Mouse (Mus musculus): ENCODE data around the gene Lcn8. TPM values are rescaled to one million over a fixed set of nuclear protein-coding genes. Genes with fewer than 3 reads are reported as not detected.

Lcn8 gene
- polyA plus RNA-seq, 1 experiment from 2014 or later: not detected

GRCm38 (mm10) chr2:25657652-25658051 is 4.7 kb downstream of the Lcn8 start, which contains the start of gene Lcn5:
Lcn5 (plus strand) TSS chr2:25657952.
- H3K27me3 ChIP-seq (ENCODE audit: control insufficient read depth, insufficient read depth, low read length): no peaks in the 10 kb centered on the region
- no peak for ATAC-seq (ENCODE audit: low FRiP score, low TSS enrichment)
- H3K4me2 ChIP-seq (ENCODE audit: low read length): no peak within 1 kb of the TSS
- no peak within 1 kb of the TSS for H3K4me3 ChIP-seq (replicated peaks; ENCODE audit: low read depth, low read length)
- no peaks in the 10 kb centered on the region for H3K9me3 ChIP-seq (ENCODE audit: control insufficient read depth, low read length)
- no peak within 1 kb of the TSS for H3K9ac ChIP-seq (replicated peaks; ENCODE audit: low read length)
- no peak within 1 kb of the TSS for H3K27ac ChIP-seq (replicated peaks; ENCODE audit: low read depth, low read length)
- no peaks in the 10 kb centered on the region for H3K4me1 ChIP-seq (ENCODE audit: control insufficient read depth, insufficient read depth, low read length)
- no peak for DNase-seq
- H3K36me3 ChIP-seq (ENCODE audit: control insufficient read depth, insufficient read depth, low read length): no peaks in the 10 kb centered on the region

DNA sequence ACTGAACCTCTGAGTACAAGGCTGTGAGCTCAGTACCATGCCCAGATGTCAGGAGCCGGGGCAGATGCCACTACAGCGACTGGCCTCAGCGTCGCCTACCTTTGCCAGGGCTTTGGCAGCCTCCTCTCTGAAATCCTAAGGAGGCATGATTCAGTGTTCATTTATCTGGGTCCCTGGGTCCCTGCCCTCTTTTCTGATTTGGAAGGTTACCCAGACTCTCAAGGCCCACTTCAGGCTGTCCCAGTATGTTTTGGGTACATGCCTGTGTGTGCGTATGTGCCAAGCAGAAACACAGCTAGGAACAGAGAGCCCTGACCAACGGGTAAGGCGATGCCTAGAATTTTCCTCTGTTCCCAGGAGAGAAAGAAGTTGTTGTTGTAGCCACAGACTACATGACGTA is 7.4 kb downstream of the Lcn8 start:
- 93% methylated on average over 8 of the region's 8 CpGs for WGBS
- DNase-seq: no peak

GRCm38 (mm10) chr2:25661245-25661970 is 8.5 kb downstream of the Lcn8 start:
- no peak overlapping the region for H3K4me3 ChIP-seq (replicated peaks; ENCODE audit: low read depth, low read length)
- 89% methylated on average over 6 of the region's 6 CpGs for WGBS
- DNase-seq (no peak), ATAC-seq (ENCODE audit: low FRiP score, low TSS enrichment) (no peak)
- no peaks in the 10 kb centered on the region for H3K27me3 ChIP-seq (ENCODE audit: control insufficient read depth, insufficient read depth, low read length)
- no peaks in the 10 kb centered on the region for H3K4me1 ChIP-seq (ENCODE audit: control insufficient read depth, insufficient read depth, low read length)
- H3K4me2 ChIP-seq (ENCODE audit: low read length): no peak overlapping the region
- no peak overlapping the region for H3K9ac ChIP-seq (replicated peaks; ENCODE audit: low read length)
- no peak overlapping the region for H3K27ac ChIP-seq (replicated peaks; ENCODE audit: low read depth, low read length)
- H3K9me3 ChIP-seq (ENCODE audit: control insufficient read depth, low read length): no peaks in the 10 kb centered on the region
- H3K36me3 ChIP-seq (ENCODE audit: control insufficient read depth, insufficient read depth, low read length): no peaks in the 10 kb centered on the region

More for the DNA sequence above, 7.4 kb downstream of the Lcn8 start:
- Histone ChIP-seq H3K4me1 (ENCODE audit: control insufficient read depth, insufficient read depth, low read length) (no peaks in the 10 kb centered on the region), H3K9ac (replicated peaks; ENCODE audit: low read length) (no peak overlapping the region), H3K27me3 (ENCODE audit: control insufficient read depth, insufficient read depth, low read length) (no peaks in the 10 kb centered on the region), H3K27ac (replicated peaks; ENCODE audit: low read depth, low read length) (no peak overlapping the region), H3K36me3 (ENCODE audit: control insufficient read depth, insufficient read depth, low read length) (no peaks in the 10 kb centered on the region), H3K4me3 (replicated peaks; ENCODE audit: low read depth, low read length) (no peak overlapping the region), H3K9me3 (ENCODE audit: control insufficient read depth, low read length) (no peaks in the 10 kb centered on the region), H3K4me2 (ENCODE audit: low read length) (no peak overlapping the region)
- no peak for ATAC-seq (ENCODE audit: low FRiP score, low TSS enrichment)

GRCm38 (mm10) chr2:25663511-25663910 is 10.6 kb downstream of the Lcn8 start:
- Histone ChIP-seq H3K27ac (replicated peaks; ENCODE audit: low read depth, low read length) (no peak overlapping the region), H3K9me3 (ENCODE audit: control insufficient read depth, low read length) (no peaks in the 10 kb centered on the region), H3K4me2 (ENCODE audit: low read length) (no peak overlapping the region), H3K4me3 (replicated peaks; ENCODE audit: low read depth, low read length) (no peak overlapping the region), H3K9ac (replicated peaks; ENCODE audit: low read length) (no peak overlapping the region), H3K27me3 (ENCODE audit: control insufficient read depth, insufficient read depth, low read length) (no peaks in the 10 kb centered on the region), H3K36me3 (ENCODE audit: control insufficient read depth, insufficient read depth, low read length) (no peaks in the 10 kb centered on the region), H3K4me1 (ENCODE audit: control insufficient read depth, insufficient read depth, low read length) (no peaks in the 10 kb centered on the region)
- ATAC-seq (ENCODE audit: low FRiP score, low TSS enrichment) (no peak), DNase-seq (peak; percentile 59)
- 73% methylated on average over 1 of the region's 1 CpGs for WGBS

GRCm38 (mm10) chr2:25664125-25664524 is 11.2 kb downstream of the Lcn8 start:
- H3K36me3 ChIP-seq (ENCODE audit: control insufficient read depth, insufficient read depth, low read length): no peaks in the 10 kb centered on the region
- H3K4me1 ChIP-seq (ENCODE audit: control insufficient read depth, insufficient read depth, low read length): no peaks in the 10 kb centered on the region
- H3K27ac ChIP-seq (replicated peaks; ENCODE audit: low read depth, low read length): no peak overlapping the region
- no peak overlapping the region for H3K9ac ChIP-seq (replicated peaks; ENCODE audit: low read length)
- ATAC-seq (ENCODE audit: low FRiP score, low TSS enrichment): no peak
- 90% methylated on average over 5 of the region's 5 CpGs for WGBS
- H3K4me2 ChIP-seq (ENCODE audit: low read length): no peak overlapping the region
- no peak overlapping the region for H3K4me3 ChIP-seq (replicated peaks; ENCODE audit: low read depth, low read length)
- no peaks in the 10 kb centered on the region for H3K9me3 ChIP-seq (ENCODE audit: control insufficient read depth, low read length)
- H3K27me3 ChIP-seq (ENCODE audit: control insufficient read depth, insufficient read depth, low read length): no peaks in the 10 kb centered on the region
- DNase-seq: no peak

GRCm38 (mm10) chr2:25666516-25666915 is 13.6 kb downstream of the Lcn8 start:
- no peak for ATAC-seq (ENCODE audit: low FRiP score, low TSS enrichment)
- no peak overlapping the region for H3K27ac ChIP-seq (replicated peaks; ENCODE audit: low read depth, low read length)
- H3K9ac ChIP-seq (replicated peaks; ENCODE audit: low read length): no peak overlapping the region
- no peak overlapping the region for H3K4me3 ChIP-seq (replicated peaks; ENCODE audit: low read depth, low read length)
- H3K36me3 ChIP-seq (ENCODE audit: control insufficient read depth, insufficient read depth, low read length): no peaks in the 10 kb centered on the region
- H3K9me3 ChIP-seq (ENCODE audit: control insufficient read depth, low read length): no peaks in the 10 kb centered on the region
- no peaks in the 10 kb centered on the region for H3K4me1 ChIP-seq (ENCODE audit: control insufficient read depth, insufficient read depth, low read length)
- 73% methylated on average over 1 of the region's 1 CpGs for WGBS
- H3K4me2 ChIP-seq (ENCODE audit: low read length): no peak overlapping the region
- DNase-seq: no peak
- no peaks in the 10 kb centered on the region for H3K27me3 ChIP-seq (ENCODE audit: control insufficient read depth, insufficient read depth, low read length)

- no peak for DNase-seq
- Histone ChIP-seq H3K27me3 (ENCODE audit: control insufficient read depth, insufficient read depth, low read length) (no peaks in the 10 kb centered on the region), H3K4me2 (ENCODE audit: low read length) (no peak within 1 kb of the TSS), H3K27ac (replicated peaks; ENCODE audit: low read depth, low read length) (no peak within 1 kb of the TSS), H3K9ac (replicated peaks; ENCODE audit: low read length) (no peak within 1 kb of the TSS), H3K4me1 (ENCODE audit: control insufficient read depth, insufficient read depth, low read length) (no peaks in the 10 kb centered on the region), H3K36me3 (ENCODE audit: control insufficient read depth, insufficient read depth, low read length) (no peaks in the 10 kb centered on the region), H3K9me3 (ENCODE audit: control insufficient read depth, low read length) (no peaks in the 10 kb centered on the region), H3K4me3 (replicated peaks; ENCODE audit: low read depth, low read length) (no peak within 1 kb of the TSS)
- no peak for ATAC-seq (ENCODE audit: low FRiP score, low TSS enrichment)
- 89% methylated on average over 3 of the region's 3 CpGs for WGBS
Observed at GRCm38 (mm10) chr2:25676486-25676885, 23.6 kb downstream of the Lcn8 start, which contains the start of gene Lcn6. Lcn6 (plus strand) TSS chr2:25676786.

GRCm38 (mm10) chr2:25679559-25679958 is 26.6 kb downstream of the Lcn8 start:
- H3K4me3 ChIP-seq (replicated peaks; ENCODE audit: low read depth, low read length): no peak overlapping the region
- DNase-seq (no peak), ATAC-seq (ENCODE audit: low FRiP score, low TSS enrichment) (no peak)
- H3K9ac ChIP-seq (replicated peaks; ENCODE audit: low read length): no peak overlapping the region
- no peaks in the 10 kb centered on the region for H3K9me3 ChIP-seq (ENCODE audit: control insufficient read depth, low read length)
- no peaks in the 10 kb centered on the region for H3K36me3 ChIP-seq (ENCODE audit: control insufficient read depth, insufficient read depth, low read length)
- no peak overlapping the region for H3K27ac ChIP-seq (replicated peaks; ENCODE audit: low read depth, low read length)
- H3K4me2 ChIP-seq (ENCODE audit: low read length): no peak overlapping the region
- H3K4me1 ChIP-seq (ENCODE audit: control insufficient read depth, insufficient read depth, low read length): no peaks in the 10 kb centered on the region
- WGBS: 88% methylated on average over 6 of the region's 6 CpGs
- no peaks in the 10 kb centered on the region for H3K27me3 ChIP-seq (ENCODE audit: control insufficient read depth, insufficient read depth, low read length)

DNA sequence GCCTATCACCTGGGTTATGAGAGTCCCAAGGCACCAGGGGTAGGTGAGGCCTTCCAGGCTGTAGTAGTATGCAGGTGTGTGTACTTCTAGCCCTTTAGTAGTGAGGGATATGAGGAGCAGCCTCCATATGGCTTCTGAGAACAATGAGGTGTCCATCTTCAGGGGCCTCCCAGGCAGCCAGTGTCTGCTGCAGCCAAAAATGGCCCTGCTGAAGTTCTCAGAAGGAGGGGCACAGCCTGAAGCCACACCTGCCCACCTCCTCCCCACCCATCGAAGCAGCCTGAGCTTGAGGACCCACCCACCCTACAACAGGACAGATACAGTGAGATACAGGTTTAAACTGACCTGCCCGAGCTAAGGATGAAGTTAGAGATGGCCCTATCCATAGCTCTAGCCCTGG is 29.5 kb downstream of the Lcn8 start, which contains the start of gene Lcn10:
Gene Lcn10 (plus strand): TSS at position 301 of the 400 bp plus-strand sequence.
- no peak within 1 kb of the TSS for H3K27ac ChIP-seq (replicated peaks; ENCODE audit: low read depth, low read length)
- DNase-seq: no peak
- H3K9me3 ChIP-seq (ENCODE audit: control insufficient read depth, low read length): no peaks in the 10 kb centered on the region
- no peak within 1 kb of the TSS for H3K4me2 ChIP-seq (ENCODE audit: low read length)
- no peaks in the 10 kb centered on the region for H3K27me3 ChIP-seq (ENCODE audit: control insufficient read depth, insufficient read depth, low read length)
- no peaks in the 10 kb centered on the region for H3K36me3 ChIP-seq (ENCODE audit: control insufficient read depth, insufficient read depth, low read length)
- ATAC-seq (ENCODE audit: low FRiP score, low TSS enrichment): no peak
- WGBS: 64% methylated on average over 2 of the region's 2 CpGs
- no peaks in the 10 kb centered on the region for H3K4me1 ChIP-seq (ENCODE audit: control insufficient read depth, insufficient read depth, low read length)
- no peak within 1 kb of the TSS for H3K4me3 ChIP-seq (replicated peaks; ENCODE audit: low read depth, low read length)
- H3K9ac ChIP-seq (replicated peaks; ENCODE audit: low read length): no peak within 1 kb of the TSS

Data from midbrain, embryonic 14.5 days (tissue).